Mouse (Mus musculus): ENCODE results near the gene Dmd. TPM values are rescaled to one million over a fixed set of nuclear protein-coding genes. Genes with fewer than 3 reads are reported as not detected.
A peak's percentile ranks its signal among the peaks of the same experiment; 100 is the strongest.

The Dmd gene
- total RNA-seq, 2 experiments from 2014 or later = 77.5 to 85.3 TPM

DNA sequence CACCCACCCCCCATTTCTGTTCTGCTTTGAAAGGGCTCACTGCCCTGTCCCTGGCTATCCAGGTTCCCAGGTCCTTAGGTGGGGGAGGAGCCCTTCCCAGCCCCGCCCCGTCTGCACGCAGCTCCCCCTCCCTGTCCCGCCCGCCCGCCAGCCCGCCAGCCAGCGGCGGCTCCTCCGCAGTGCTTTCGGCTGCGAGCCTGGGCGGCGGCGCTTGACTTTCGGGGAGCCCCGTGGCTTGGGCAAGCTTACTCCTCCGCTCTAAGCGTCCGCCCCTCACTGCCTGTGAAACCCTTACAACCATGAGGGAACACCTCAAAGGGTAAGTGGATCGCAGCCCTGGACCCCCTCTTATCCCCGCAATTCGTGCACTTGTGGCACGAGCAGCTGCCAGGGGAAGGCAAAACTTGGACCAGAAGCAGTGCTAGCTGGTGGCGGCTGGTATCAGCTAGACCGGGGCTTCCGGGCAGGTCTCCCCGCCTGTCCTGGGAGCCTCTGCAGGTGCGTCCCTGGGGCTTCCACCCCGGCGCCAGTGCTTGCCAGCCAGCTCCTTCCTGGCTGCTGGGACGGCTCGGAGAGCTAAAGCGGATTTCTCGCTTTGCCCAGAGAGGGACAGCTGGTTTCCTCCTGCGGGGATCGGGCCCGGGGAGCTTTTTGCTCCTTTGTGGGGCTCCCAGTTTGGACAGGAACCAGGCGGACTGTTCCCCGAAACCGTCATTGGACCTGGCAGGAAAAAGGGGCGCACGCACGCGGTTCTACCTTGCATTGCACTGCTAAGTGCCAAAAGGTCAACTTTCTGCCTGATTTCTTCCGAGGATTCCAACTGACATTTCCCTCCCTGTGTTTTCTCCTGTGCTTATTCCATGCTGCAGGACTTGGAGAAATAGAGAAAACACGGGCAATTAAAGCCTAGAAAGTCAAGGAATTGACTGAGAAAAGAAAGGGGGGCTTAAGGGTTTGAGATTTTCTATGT, 2099.8 kb downstream of the Dmd start:
- peak; percentile 65 to 68 for DNase-seq

GRCm38 (mm10) chrX:85049593-85049992, 2100.9 kb downstream of the Dmd start:
- DNase-seq = peak; percentile 8 to 16

GRCm38 (mm10) chrX:85073602-85074001, 2124.9 kb downstream of the Dmd start:
- DNase-seq = no peak

DNA sequence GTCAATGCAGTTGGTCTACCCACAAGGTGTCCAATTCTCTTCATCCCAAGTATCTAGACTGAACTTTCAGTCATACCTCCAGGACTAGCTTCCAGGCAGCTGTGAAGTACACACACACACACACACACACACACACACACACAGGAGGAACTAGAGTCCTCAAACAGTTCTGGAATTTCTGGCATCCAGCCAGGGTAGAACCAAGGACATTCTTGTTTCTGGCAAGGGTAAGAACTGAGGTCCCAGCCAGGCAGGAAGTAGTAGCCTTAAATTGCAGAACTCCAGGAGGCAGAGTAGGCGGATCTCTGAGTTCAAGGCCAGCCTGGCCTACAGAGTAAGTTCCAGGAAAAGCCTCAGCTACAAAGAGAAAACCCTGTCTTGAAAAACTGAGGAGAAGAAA, 2128.2 kb downstream of the Dmd start:
- peak; percentile 18 to 44 for DNase-seq

DNA sequence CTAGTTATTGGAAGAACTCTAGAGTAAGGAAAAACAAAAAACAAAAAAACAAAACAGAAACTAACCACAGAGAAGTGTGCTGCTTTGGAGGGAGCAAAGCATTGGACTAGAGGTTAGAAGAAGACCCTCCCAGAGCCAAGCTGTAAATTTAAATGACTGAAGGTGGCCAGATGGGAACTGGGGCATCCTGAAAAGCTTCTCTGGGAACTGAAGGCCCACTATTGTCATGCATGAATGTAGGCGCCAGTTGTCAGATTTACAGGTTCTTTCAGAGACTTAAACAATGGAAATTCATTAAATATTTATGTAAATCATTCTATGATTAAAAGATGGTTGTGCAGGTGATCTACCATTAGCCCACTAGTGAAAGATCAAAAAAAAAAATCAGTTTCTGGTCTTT, 2128.9 kb downstream of the Dmd start:
- DNase-seq = no peak

- no peak for DNase-seq
Observed at GRCm38 (mm10) chrX:85079174-85079573, 2130.5 kb downstream of the Dmd start.

GRCm38 (mm10) chrX:85084237-85085153, 2135.8 kb downstream of the Dmd start:
- DNase-seq = peak; percentile 52 to 61

- no peak for DNase-seq
Observed at GRCm38 (mm10) chrX:85089506-85089905, 2140.8 kb downstream of the Dmd start.

GRCm38 (mm10) chrX:85093354-85093753, 2144.7 kb downstream of the Dmd start:
- no peak for DNase-seq

- no peak for DNase-seq
Observed at GRCm38 (mm10) chrX:85098691-85099090, 2150.0 kb downstream of the Dmd start.

DNA sequence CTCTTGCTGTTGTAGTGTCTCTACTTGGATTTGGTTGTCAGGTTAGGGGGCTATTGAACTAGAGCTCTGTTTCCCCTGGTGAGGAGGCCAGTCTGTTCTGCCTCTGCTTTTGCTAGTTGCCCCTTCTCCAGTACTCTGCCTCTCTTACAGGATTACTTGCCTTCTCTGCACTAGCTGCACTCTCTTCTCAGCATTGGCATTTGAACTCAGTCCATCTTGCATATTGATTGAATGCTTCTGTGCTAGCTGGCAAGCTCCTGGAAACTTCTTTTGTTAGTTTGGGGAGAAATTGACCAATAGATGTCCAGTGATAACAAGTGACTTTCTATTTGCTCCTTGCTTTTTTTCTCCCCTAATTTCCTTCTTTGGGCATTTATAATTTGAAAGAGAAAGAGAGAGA, 2163.7 kb downstream of the Dmd start:
- no peak for DNase-seq

- no peak for DNase-seq
Observed at GRCm38 (mm10) chrX:85132706-85133105, 2184.0 kb downstream of the Dmd start.

DNA sequence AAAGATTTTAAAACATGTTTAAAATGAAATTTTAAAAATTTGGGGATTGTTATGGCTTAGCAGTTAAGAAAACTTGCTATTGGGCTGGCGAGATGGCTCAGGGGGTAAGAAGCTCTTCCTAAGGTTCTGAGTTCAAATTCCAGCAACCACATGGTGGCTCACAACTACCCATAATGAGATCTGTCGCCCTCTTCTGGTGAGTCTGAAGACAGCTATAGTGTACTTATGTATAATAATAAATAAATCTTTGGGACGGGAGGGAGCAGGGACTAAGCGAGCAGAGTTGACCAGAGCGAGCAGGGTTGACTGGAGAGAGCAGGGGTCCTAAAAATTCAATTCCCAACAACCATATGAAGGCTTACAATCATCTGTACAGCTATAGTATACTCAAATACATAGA, 2188.6 kb downstream of the Dmd start:
- peak in 1 of 2 experiments; percentile 4 for DNase-seq

- DNase-seq = no peak
Observed at GRCm38 (mm10) chrX:85171264-85171663, 2222.6 kb downstream of the Dmd start.

DNA sequence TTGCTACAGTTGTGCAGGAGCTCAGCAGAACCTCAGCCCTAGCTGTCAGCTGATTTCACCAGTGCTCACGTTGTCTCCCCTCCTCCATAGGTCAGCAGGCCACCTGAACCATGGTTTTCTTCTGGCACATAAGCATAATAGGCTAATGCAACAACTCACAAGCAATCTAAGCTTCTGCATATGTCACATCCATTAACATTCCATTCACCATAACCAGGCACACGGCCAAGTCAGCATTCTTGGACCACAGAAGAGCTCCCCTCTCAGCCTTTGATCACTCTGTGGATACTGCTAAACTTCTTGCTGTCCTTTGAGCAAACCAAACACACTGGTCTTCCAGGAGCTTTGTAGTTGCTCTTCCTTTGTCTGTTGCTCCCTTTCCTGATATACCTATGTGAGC, 2238.9 kb downstream of the Dmd start:
- peak; percentile 14 to 18 for DNase-seq

- no peak for DNase-seq
Observed at GRCm38 (mm10) chrX:85193856-85194255, 2245.2 kb downstream of the Dmd start.

- DNase-seq = no peak
Observed at GRCm38 (mm10) chrX:85197688-85198087, 2249.0 kb downstream of the Dmd start.

DNA sequence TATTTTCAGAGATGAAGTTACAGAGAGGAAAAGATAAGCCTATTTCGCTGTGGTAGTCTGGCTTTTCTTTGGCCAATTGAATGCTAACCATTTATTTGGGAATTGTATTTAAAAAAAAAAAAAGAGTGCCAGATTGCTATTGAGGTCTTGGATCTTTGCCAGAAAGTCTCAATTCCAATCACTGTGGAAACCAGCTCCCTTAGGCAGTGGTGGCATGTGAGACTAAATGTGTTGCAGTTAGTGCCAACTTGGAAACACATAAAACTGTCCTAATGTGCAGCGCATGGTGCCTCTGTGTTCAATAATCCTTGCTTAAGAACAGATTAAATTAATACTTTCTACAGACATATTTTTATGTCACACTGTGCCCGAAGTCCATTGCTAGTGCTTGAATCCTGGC, 2250.7 kb downstream of the Dmd start:
- no peak for DNase-seq

- no peak for DNase-seq
Observed at GRCm38 (mm10) chrX:85207001-85207400, 2258.3 kb downstream of the Dmd start.

- peak in 1 of 2 experiments; percentile 11 for DNase-seq
Observed at GRCm38 (mm10) chrX:85226883-85227282, 2278.2 kb downstream of the Dmd start.

- no peak for DNase-seq
Observed at GRCm38 (mm10) chrX:85249379-85249778, 2300.7 kb downstream of the Dmd start, which contains the start of gene Fthl17a. Gene Fthl17a (plus strand): TSS chrX:85249679.

Data from heart, adult 18-20 months (tissue).